Mouse (Mus musculus) cortical plate, adult 2 months (tissue): ENCODE measurements around the gene Mllt1. TPM values are rescaled to one million over a fixed set of nuclear protein-coding genes. Genes with fewer than 3 reads are reported as not detected.

Experiments
- H3K27ac ChIP-seq: fragments of 200-500 bp; 2 replicates; pipeline ENCODE4 v1.5.1; 2012; ENCODE audit warnings: low read length, control low read depth, inconsistent platforms; ENCODE audit not compliant: insufficient read depth
- H3K4me1 ChIP-seq: fragments of 200-500 bp; 2 replicates; pipeline ENCODE4 v1.6.1; 2011; ENCODE audit warnings: low read length; ENCODE audit not compliant: control insufficient read depth, insufficient read depth
- H3K4me3 ChIP-seq: fragments of 200-500 bp; 2 replicates; pipeline ENCODE4 v1.5.1; 2011; ENCODE audit warnings: mild to moderate bottlenecking, low read length, control low read depth; ENCODE audit not compliant: insufficient read depth
- CTCF ChIP-seq: fragments of 200-500 bp; IDR thresholded peaks from 2 replicates; pipeline ENCODE4 v1.5.1; 2011; ENCODE audit warnings: mild to moderate bottlenecking, control low read depth, low read length; ENCODE audit not compliant: insufficient read depth; ENCODE audit errors: extremely low read depth
- POLR2A ChIP-seq: fragments of 200-500 bp; IDR thresholded peaks from 2 replicates; pipeline ENCODE4 v1.6.1; 2011; ENCODE audit warnings: mild to moderate bottlenecking, low read length, control low read depth; ENCODE audit not compliant: insufficient read depth; ENCODE audit errors: extremely low read depth
- polyA plus RNA-seq: library from polyadenylated mRNA; depleted of rRNA; stranded (reverse); fragments of >200 nt; gene quantifications from 2 replicates; pipeline ENCODE4 v1.2.3, GENCODE M21; 2012; rRNA removed

Gene Mllt1
- polyA plus RNA-seq, 1 experiment, result 76.0 TPM

- TF ChIP-seq POLR2A (no peak), CTCF (no peak)
- H3K27ac ChIP-seq, result no peak overlapping the region
- H3K4me1 ChIP-seq, result no peaks in the 10 kb centered on the region
- no peak overlapping the region for H3K4me3 ChIP-seq
Observed at GRCm38 (mm10) chr17:56843678-56844077, 91.5 kb downstream of the Mllt1 start.

Other genes with a start within 250 kb of the Mllt1 start
- gene Ndufa11, start 217.6 kb downstream of the Mllt1 start, polyA plus RNA-seq, result 332 and 357 TPM in 2 replicates
- 16.7 and 18.2 TPM in 2 replicates for gene Vmac, start 217.4 kb downstream of the Mllt1 start, polyA plus RNA-seq
- gene Nrtn, start 177.9 kb downstream of the Mllt1 start, polyA plus RNA-seq, result 7.4 and 8.6 TPM in 2 replicates
- 137 and 148 TPM in 2 replicates for gene Dus3l, start 170.7 kb downstream of the Mllt1 start, polyA plus RNA-seq
- gene Prr22, start 165.2 kb downstream of the Mllt1 start, polyA plus RNA-seq, result 3.3 and 4.0 TPM in 2 replicates
- gene Rfx2, start 104.4 kb downstream of the Mllt1 start, polyA plus RNA-seq, result 2.6 and 3.2 TPM in 2 replicates
- 0.09 TPM in 1 of 2 replicates, not detected in the other for gene Acsbg2, start 61.0 kb downstream of the Mllt1 start, polyA plus RNA-seq
- 0.06 and 0.09 TPM in 2 replicates for gene 1700061G19Rik, start 59.9 kb downstream of the Mllt1 start, polyA plus RNA-seq
- gene Acer1, start 46.7 kb upstream of the Mllt1 start, polyA plus RNA-seq, result not detected in 2 replicates
- gene Clpp, start 54.9 kb upstream of the Mllt1 start, polyA plus RNA-seq, result 139 and 146 TPM in 2 replicates
- 32.1 and 35.4 TPM in 2 replicates for gene Alkbh7, start 61.9 kb upstream of the Mllt1 start, polyA plus RNA-seq
- gene Pspn, start 64.6 kb upstream of the Mllt1 start, polyA plus RNA-seq, result not detected in 2 replicates
- gene Gtf2f1, start 75.9 kb upstream of the Mllt1 start, polyA plus RNA-seq, result 73.3 and 80.0 TPM in 2 replicates
- 0.13 TPM in 1 of 2 replicates, not detected in the other for gene Gm17949, start 76.1 kb upstream of the Mllt1 start, polyA plus RNA-seq
- 58.4 and 63.4 TPM in 2 replicates for gene Khsrp, start 96.1 kb upstream of the Mllt1 start, polyA plus RNA-seq
- gene Slc25a41, start 106.2 kb upstream of the Mllt1 start, polyA plus RNA-seq, result 0.19 and 0.25 TPM in 2 replicates
- gene Crb3, start 123.7 kb upstream of the Mllt1 start, polyA plus RNA-seq, result 0.93 and 1.6 TPM in 2 replicates
- 319 and 330 TPM in 2 replicates for gene Slc25a23, start 124.4 kb upstream of the Mllt1 start, polyA plus RNA-seq
- gene Dennd1c, start 143.1 kb upstream of the Mllt1 start, polyA plus RNA-seq, result 2.3 and 2.8 TPM in 2 replicates
- 597 and 680 TPM in 2 replicates for gene Tubb4a, start 152.4 kb upstream of the Mllt1 start, polyA plus RNA-seq
- gene Tnfsf9, start 169.9 kb upstream of the Mllt1 start, polyA plus RNA-seq, result 0.93 and 1.0 TPM in 2 replicates
- gene Cd70, start 214.4 kb upstream of the Mllt1 start, polyA plus RNA-seq, result 0.25 and 0.29 TPM in 2 replicates